Mouse (Mus musculus): ENCODE data around the gene Ddx19a. TPM values are rescaled to one million over a fixed set of nuclear protein-coding genes. Genes with fewer than 3 reads are reported as not detected.
A peak's percentile ranks its signal among the peaks of the same experiment; 100 is the strongest.
"Not testable (repeated sequence)": the region's sequence is repeated elsewhere in the genome, so short reads cannot be mapped to it uniquely, and the experiment has no call there.

Gene Ddx19a
- polyA plus RNA-seq, 1 experiment from 2014 or later: 14.5 TPM

DNA sequence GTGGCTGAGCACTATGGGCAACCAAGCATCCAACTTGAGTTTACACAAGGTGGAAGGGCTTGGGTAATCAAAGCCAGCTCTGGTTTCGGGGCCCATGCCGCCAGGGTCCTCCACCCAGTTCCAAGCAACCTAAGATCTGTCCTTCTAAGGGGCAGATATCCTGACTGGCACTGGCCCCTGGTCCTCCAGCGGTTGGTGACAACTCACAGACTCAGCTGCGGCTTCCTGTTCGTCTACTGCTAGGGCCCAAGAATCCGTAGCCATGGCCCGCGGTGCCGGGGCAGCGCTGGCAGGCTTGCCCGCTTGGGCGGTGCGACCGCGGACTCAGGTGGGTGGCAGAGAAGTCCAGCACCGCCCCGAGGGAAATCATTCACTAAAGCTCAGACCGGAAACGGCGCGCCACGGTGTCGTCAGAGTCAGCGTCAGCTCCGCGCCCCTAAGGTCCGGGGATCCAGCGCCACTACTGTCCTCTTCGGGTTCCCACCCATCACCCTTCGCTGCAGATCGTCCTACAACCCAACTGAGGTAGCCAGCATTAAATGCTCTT, 29.9 kb upstream of the Ddx19a start:
- H3K27me3 ChIP-seq: peaks cover 3% of the 10 kb centered on the region; the same call in 1 of the 2 replicates
- H3K36me3 ChIP-seq: no peaks in the 10 kb centered on the region
- ATAC-seq (ENCODE audit: insufficient number of reproducible peaks, insufficient read depth, low FRiP score, low TSS enrichment, low read depth): peak; percentile 61; the same call in 1 of the 2 replicates
- no peaks in the 10 kb centered on the region for H3K9me3 ChIP-seq
- peak overlapping the region; percentile 82 for H3K4me2 ChIP-seq
- peak overlapping the region; percentile 72 for H3K4me3 ChIP-seq (replicated peaks)
- peak overlapping the region; percentile 83 for H3K9ac ChIP-seq (replicated peaks)
- WGBS: under 1% methylated on average over 31 of the region's 31 CpGs
- no peaks in the 10 kb centered on the region; the same call in 1 of the 2 replicates for H3K4me1 ChIP-seq (replicated peaks)
- H3K27ac ChIP-seq: no peak overlapping the region

DNA sequence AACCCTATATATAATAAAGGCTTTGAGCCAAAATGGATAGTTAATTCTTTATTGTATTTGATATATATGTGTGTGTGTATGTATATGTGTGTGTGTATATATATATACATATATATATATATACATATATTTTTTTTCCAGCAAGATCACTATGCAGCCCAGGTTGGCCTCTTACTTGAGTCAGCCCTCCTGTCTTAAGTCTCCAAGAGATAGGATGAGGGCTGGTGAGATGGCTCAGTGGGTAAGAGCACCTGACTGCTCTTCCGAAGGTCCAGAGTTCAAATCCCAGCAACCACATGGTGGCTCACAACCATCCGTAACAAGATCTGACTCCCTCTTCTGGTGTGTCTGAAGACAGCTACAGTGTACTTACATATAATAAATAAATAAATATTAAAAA, 29.0 kb upstream of the Ddx19a start:
- H3K27me3 ChIP-seq; ATAC-seq (ENCODE audit: insufficient number of reproducible peaks, insufficient read depth, low FRiP score, low TSS enrichment, low read depth): not testable (repeated sequence)
- WGBS: 85% methylated on average over 2 of the region's 2 CpGs

DNA sequence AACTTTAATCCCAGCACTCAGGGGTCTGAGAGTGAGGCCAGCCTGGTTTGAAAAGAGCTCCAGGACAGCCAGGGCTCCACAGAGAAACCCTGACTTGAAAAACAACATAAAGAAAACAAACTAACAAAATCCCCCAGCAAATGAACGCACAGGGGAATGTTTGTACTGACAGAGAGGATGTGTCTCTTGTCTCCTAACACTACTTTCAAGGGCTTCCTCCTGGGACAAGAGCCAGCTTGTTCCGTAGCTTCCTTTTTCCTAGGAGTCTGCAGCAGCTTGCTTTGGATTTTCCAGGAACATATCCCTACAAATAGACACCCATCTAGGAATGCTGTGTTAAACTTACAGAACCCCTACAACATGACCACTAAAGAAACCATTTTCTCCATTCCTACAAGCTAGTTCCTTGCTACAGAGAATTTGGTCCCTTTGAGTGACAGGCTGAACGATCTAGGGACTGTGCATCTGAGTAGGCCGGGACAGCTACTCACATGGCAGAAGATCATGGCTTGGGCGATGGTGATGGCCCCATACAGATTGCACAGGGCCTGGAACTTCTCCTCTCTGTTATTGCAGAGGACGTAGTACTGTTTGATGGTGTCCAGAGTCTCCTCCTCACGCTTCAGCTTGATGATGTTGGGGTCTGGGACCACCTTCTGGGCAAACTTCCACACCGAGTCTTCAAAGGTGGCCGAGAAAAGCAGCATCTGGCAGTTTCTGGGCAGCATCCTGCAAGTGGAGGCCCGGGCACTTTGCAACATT, 12.8 kb upstream of the Ddx19a start:
- WGBS: 90% methylated on average over 9 of the region's 10 CpGs
- peaks cover 44% of the 10 kb centered on the region for H3K36me3 ChIP-seq

More for the DNA sequence above, 29.0 kb upstream of the Ddx19a start:
- not testable (repeated sequence) for H3K4me3 ChIP-seq (replicated peaks); H3K4me2 ChIP-seq; H3K4me1 ChIP-seq (replicated peaks); H3K9ac ChIP-seq (replicated peaks); H3K36me3 ChIP-seq; H3K27ac ChIP-seq; H3K9me3 ChIP-seq

DNA sequence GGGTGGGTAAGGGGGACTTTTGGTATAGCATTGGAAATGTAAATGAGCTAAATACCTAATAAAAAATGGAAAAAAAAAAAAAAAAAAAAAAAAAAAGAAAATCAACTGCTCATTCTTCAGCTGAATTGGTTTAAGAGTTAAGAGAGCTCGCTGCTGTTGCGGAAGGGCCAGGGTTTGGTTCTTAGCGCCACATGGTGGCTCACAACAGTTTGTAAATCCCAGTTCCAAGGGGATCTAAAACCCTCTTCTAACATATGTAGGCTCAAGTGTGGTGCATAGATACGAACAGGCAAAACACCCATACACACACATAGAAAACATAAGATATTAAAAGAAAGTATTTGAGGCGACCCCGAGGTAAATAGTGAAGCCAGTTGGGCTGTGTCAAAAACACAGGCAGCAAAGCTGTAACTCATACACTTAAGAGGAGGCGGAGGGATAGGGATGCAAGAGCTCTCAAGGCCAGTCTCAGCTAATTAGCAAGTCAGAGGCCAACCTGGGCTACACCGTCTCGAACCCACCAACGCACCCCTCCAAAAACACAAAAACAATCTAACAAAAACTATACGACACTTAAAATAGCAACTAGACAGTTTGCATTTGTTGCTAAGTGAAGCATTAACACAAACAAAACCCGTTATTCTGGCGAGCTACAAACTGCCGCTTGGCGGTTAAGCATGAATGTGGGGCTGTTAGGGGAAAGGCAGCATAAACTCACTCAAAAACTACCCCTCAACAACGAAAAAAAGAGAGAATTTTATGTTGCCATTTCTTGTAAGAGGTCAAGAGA, 764 bp downstream of the Ddx19a start:
- 41% methylated on average over 16 of the region's 16 CpGs for WGBS
- peaks cover 27% of the 10 kb centered on the region for H3K36me3 ChIP-seq
- H3K27me3 ChIP-seq: no peaks in the 10 kb centered on the region
- H3K4me2 ChIP-seq: peak overlapping the region; percentile 79
- ATAC-seq (ENCODE audit: insufficient number of reproducible peaks, insufficient read depth, low FRiP score, low TSS enrichment, low read depth): no peak
- H3K9me3 ChIP-seq: no peaks in the 10 kb centered on the region
- peak overlapping the region; percentile 90 for H3K9ac ChIP-seq (replicated peaks)
- peaks cover 4% of the 10 kb centered on the region for H3K4me1 ChIP-seq (replicated peaks)
- peak overlapping the region; percentile 89 for H3K27ac ChIP-seq
- H3K4me3 ChIP-seq (replicated peaks): peak overlapping the region; percentile 85

More for the DNA sequence above, 12.8 kb upstream of the Ddx19a start:
- not testable (repeated sequence) for H3K4me3 ChIP-seq (replicated peaks); H3K4me2 ChIP-seq; H3K9ac ChIP-seq (replicated peaks); H3K27me3 ChIP-seq; H3K4me1 ChIP-seq (replicated peaks); H3K27ac ChIP-seq; ATAC-seq (ENCODE audit: insufficient number of reproducible peaks, insufficient read depth, low FRiP score, low TSS enrichment, low read depth); H3K9me3 ChIP-seq

DNA sequence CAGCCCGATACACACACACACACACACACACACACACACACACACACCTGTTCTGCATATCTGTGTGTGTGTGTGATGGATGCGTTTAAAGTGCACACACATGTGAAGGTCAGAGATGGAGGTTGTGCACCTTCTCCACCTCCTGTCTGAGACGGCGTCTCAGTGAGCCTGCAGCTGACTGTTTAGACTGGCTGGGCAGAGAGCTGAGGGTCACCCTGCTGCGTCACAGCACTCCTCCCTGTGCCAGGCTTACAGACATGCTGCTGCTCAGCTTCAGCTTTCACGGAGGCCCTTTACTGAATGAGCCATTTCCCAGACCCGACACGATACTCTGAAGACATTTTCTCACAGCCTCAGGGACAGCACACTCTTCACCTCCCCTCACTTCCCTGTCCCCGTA, 7.6 kb downstream of the Ddx19a start:
- no peak overlapping the region for H3K4me3 ChIP-seq (replicated peaks)
- WGBS: 87% methylated on average over 9 of the region's 9 CpGs
- no peaks in the 10 kb centered on the region for H3K9me3 ChIP-seq
- no peak overlapping the region for H3K4me2 ChIP-seq
- H3K9ac ChIP-seq (replicated peaks): no peak overlapping the region
- H3K36me3 ChIP-seq: peaks cover 91% of the 10 kb centered on the region
- H3K27me3 ChIP-seq: no peaks in the 10 kb centered on the region
- ATAC-seq (ENCODE audit: insufficient number of reproducible peaks, insufficient read depth, low FRiP score, low TSS enrichment, low read depth): no peak
- no peaks in the 10 kb centered on the region for H3K4me1 ChIP-seq (replicated peaks)
- no peak overlapping the region for H3K27ac ChIP-seq

- Histone ChIP-seq H3K27ac (no peak overlapping the region), H3K4me1 (replicated peaks) (no peaks in the 10 kb centered on the region), H3K9ac (replicated peaks) (no peak overlapping the region), H3K36me3 (peaks cover 95% of the 10 kb centered on the region), H3K4me2 (no peak overlapping the region), H3K9me3 (no peaks in the 10 kb centered on the region), H3K27me3 (no peaks in the 10 kb centered on the region), H3K4me3 (replicated peaks) (no peak overlapping the region)
- 85% methylated on average over 8 of the region's 8 CpGs for WGBS
- no peak for ATAC-seq (ENCODE audit: insufficient number of reproducible peaks, insufficient read depth, low FRiP score, low TSS enrichment, low read depth)
Observed at GRCm38 (mm10) chr8:110987805-110988744, 9.5 kb downstream of the Ddx19a start.

DNA sequence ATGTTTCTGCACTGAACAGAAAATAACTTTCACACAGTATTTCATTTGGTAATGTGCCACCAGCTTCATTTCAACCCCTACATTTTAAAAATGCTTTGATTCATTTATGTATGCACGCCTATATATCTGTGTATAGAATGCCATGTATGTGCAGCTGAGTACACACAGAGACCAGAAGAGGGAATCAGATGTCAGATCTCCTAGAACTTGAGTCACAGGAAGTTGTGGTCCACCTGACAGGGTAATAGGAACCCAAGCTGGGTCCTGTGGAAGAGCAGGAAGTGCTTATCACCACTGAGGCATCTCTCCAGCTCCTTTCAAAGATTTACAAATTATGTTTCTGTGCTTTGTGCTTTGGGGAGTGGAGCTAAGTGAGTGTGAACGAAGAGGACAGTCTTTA, 16.3 kb downstream of the Ddx19a start:
- 87% methylated on average over 2 of the region's 2 CpGs for WGBS
- H3K36me3 ChIP-seq: peaks cover 86% of the 10 kb centered on the region
- H3K27me3 ChIP-seq: no peaks in the 10 kb centered on the region
- H3K9ac ChIP-seq (replicated peaks): no peak overlapping the region
- no peaks in the 10 kb centered on the region for H3K9me3 ChIP-seq
- H3K27ac ChIP-seq: no peak overlapping the region
- no peak for ATAC-seq (ENCODE audit: insufficient number of reproducible peaks, insufficient read depth, low FRiP score, low TSS enrichment, low read depth)
- H3K4me1 ChIP-seq (replicated peaks): no peaks in the 10 kb centered on the region
- H3K4me3 ChIP-seq (replicated peaks): no peak overlapping the region
- H3K4me2 ChIP-seq: no peak overlapping the region

GRCm38 (mm10) chr8:110977987-110978386, 19.6 kb downstream of the Ddx19a start:
- not testable (repeated sequence) for H3K9ac ChIP-seq (replicated peaks); H3K9me3 ChIP-seq; H3K4me3 ChIP-seq (replicated peaks); ATAC-seq (ENCODE audit: insufficient number of reproducible peaks, insufficient read depth, low FRiP score, low TSS enrichment, low read depth); H3K4me2 ChIP-seq; H3K4me1 ChIP-seq (replicated peaks); H3K27ac ChIP-seq; H3K27me3 ChIP-seq
- WGBS: 88% methylated on average over 2 of the region's 2 CpGs
- peaks cover 81% of the 10 kb centered on the region for H3K36me3 ChIP-seq

DNA sequence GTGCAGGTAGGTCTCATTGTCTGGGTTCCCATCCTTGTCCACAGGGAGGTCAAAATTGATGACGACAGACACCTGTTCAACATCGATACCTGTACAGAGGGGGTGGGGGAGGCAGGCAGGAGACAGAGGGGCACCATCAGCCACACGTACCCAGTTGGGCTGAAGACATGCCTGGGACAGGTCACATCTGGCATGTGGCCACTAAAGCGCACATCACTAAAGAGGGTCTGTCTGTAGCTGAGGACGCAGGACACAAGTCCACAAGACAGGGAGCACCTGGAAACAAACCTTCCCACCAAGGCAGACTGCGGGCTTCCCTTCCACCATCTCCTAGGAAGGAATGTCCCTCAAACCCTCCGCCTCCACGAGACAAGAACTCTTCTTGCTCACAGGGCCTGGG, 21.1 kb downstream of the Ddx19a start:
- not testable (repeated sequence) for H3K27me3 ChIP-seq; H3K4me3 ChIP-seq (replicated peaks); H3K4me1 ChIP-seq (replicated peaks); H3K9ac ChIP-seq (replicated peaks); H3K9me3 ChIP-seq; ATAC-seq (ENCODE audit: insufficient number of reproducible peaks, insufficient read depth, low FRiP score, low TSS enrichment, low read depth); H3K27ac ChIP-seq; H3K4me2 ChIP-seq
- H3K36me3 ChIP-seq: peaks cover 73% of the 10 kb centered on the region
- whole genome bisulfite sequencing: 94% methylated on average over 8 of the region's 8 CpGs

GRCm38 (mm10) chr8:110969910-110970770, 27.5 kb downstream of the Ddx19a start:
- WGBS: 7% methylated on average over 45 of the region's 45 CpGs
- Histone ChIP-seq H3K36me3 (peaks cover 70% of the 10 kb centered on the region), H3K4me3 (replicated peaks) (peak overlapping the region; percentile 48), H3K4me2 (peak overlapping the region; percentile 74), H3K27ac (peak overlapping the region; percentile 50; the same call in 1 of the 2 replicates), H3K4me1 (replicated peaks) (0 out of 2 replicates have a peak, but pooled peaks cover 6% of the 10 kb centered on the region), H3K9me3 (no peaks in the 10 kb centered on the region), H3K27me3 (no peaks in the 10 kb centered on the region), H3K9ac (replicated peaks) (peak overlapping the region; percentile 60)
- peak; percentile 96 for ATAC-seq (ENCODE audit: insufficient number of reproducible peaks, insufficient read depth, low FRiP score, low TSS enrichment, low read depth)
